Mouse (Mus musculus) forebrain, embryonic 15.5 days (tissue): Measurements from ENCODE around the gene Pacsin3. TPM values are rescaled to one million over a fixed set of nuclear protein-coding genes. Genes with fewer than 3 reads are reported as not detected.

ENCODE experiments used
- ATAC-seq: fragments of 200-750 bp; cut with Nextera tagmentation; replicated peaks from 2 replicates; pipeline ENCODE4 v1.8.0; 2017; ENCODE audit warnings: mild to moderate bottlenecking, moderate TSS enrichment, moderate library complexity
- H3K27ac ChIP-seq: fragments of 300-500 bp; sonication (generic); replicated peaks from 2 replicates; pipeline ENCODE4 v1.5.1; 2015; ENCODE audit warnings: mild to moderate bottlenecking, inconsistent platforms
- H3K27me3 ChIP-seq: fragments of 300-500 bp; sonication (generic); 2 replicates; pipeline ENCODE4 v1.6.1; 2015; ENCODE audit warnings: inconsistent platforms
- H3K36me3 ChIP-seq: fragments of 300-500 bp; sonication (generic); 2 replicates; pipeline ENCODE4 v1.6.1; 2015; ENCODE audit warnings: mild to moderate bottlenecking, inconsistent platforms
- H3K4me1 ChIP-seq: fragments of 300-500 bp; sonication (generic); 2 replicates; pipeline ENCODE4 v1.6.1; 2015; ENCODE audit warnings: inconsistent platforms
- H3K4me2 ChIP-seq: fragments of 300-500 bp; sonication (generic); replicated peaks from 2 replicates; pipeline ENCODE4 v1.6.1; 2015; ENCODE audit warnings: mild to moderate bottlenecking, inconsistent platforms
- H3K4me3 ChIP-seq: fragments of 300-500 bp; sonication (generic); 2 replicates; pipeline ENCODE4 v1.5.1; 2015; ENCODE audit warnings: mild to moderate bottlenecking, inconsistent platforms
- H3K9ac ChIP-seq: fragments of 300-500 bp; sonication (generic); replicated peaks from 2 replicates; pipeline ENCODE4 v1.6.1; 2015; ENCODE audit warnings: mild to moderate bottlenecking, inconsistent platforms
- H3K9me3 ChIP-seq: fragments of 300-500 bp; sonication (generic); 2 replicates; pipeline ENCODE4 v1.6.1; 2016; ENCODE audit warnings: inconsistent platforms
- WGBS: fragments of 180-500 bp; shearing (Covaris S2); methylation state at CpG from one replicate; pipeline ENCODE4 v1.1.7; 2015; ENCODE audit warnings: mixed read lengths; 5-methylcytosine and 5-hydroxymethylcytosine counted together
- polyA plus RNA-seq: library from polyadenylated mRNA; unstranded; fragments of >200 nt; fragmentation: Nextera tagmentation; extraction: Ambion mirVana; gene quantifications from 2 replicates; pipeline ENCODE4 v1.2.1, GENCODE M21; 2015

The Pacsin3 gene
- polyA plus RNA-seq, 1 experiment from 2014 or later, result 19.8 TPM

DNA sequence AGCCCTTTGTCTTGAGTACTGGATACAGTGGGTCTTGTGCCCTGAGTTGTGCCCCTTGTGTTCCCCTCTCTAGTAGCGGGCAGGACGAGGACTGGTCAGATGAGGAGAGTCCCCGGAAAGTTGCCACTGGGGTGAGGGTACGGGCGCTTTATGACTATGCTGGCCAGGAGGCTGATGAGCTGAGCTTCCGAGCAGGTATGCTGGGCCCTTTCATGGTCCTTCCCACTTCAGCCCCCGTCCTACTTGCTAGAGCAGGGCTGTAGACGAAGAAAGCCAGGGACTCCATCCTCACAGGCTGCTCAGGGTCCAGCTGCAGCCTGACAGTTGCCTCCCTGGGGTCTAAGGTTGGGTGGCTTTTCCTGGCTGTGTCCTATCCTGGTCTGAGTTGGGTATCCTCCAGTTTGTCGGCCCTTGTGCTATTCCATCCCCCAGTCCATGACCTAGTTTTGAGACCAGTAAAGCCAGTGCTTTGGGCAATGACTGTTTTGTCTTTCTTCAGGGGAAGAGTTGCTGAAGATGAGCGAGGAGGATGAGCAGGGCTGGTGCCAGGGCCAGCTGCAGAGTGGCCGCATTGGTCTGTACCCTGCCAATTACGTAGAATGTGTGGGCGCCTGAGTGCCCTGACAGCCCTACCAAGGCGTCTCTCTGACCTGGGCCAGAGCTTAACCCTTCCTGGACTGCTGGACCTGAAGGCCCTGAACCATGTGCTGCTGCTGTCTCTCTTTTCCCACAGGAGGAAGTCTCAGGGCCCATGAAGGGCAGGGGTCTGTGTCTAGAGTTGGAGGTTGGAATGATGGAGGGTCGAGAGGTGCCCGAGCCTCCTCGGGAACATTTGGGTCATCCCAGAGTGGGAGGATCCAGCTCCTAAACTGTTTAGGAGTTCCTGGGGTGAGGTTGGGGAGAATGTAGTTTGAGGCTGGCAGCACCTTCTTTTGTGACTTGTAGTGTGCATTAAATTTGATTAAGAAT lies 8.2 kb downstream of the Pacsin3 start:
- Histone ChIP-seq H3K9ac (peak overlapping the region; percentile 83), H3K4me3 (peak overlapping the region; percentile 67), H3K4me2 (peak overlapping the region; percentile 73), H3K9me3 (no peaks in the 10 kb centered on the region), H3K36me3 (peaks cover 20% of the 10 kb centered on the region), H3K27me3 (no peaks in the 10 kb centered on the region), H3K4me1 (peaks cover 20% of the 10 kb centered on the region), H3K27ac (peak overlapping the region; percentile 93)
- 89% methylated on average over 17 of the region's 17 CpGs for WGBS
- ATAC-seq, result 0 out of 2 replicates have a peak, but pooled peaks have one; percentile 0

DNA sequence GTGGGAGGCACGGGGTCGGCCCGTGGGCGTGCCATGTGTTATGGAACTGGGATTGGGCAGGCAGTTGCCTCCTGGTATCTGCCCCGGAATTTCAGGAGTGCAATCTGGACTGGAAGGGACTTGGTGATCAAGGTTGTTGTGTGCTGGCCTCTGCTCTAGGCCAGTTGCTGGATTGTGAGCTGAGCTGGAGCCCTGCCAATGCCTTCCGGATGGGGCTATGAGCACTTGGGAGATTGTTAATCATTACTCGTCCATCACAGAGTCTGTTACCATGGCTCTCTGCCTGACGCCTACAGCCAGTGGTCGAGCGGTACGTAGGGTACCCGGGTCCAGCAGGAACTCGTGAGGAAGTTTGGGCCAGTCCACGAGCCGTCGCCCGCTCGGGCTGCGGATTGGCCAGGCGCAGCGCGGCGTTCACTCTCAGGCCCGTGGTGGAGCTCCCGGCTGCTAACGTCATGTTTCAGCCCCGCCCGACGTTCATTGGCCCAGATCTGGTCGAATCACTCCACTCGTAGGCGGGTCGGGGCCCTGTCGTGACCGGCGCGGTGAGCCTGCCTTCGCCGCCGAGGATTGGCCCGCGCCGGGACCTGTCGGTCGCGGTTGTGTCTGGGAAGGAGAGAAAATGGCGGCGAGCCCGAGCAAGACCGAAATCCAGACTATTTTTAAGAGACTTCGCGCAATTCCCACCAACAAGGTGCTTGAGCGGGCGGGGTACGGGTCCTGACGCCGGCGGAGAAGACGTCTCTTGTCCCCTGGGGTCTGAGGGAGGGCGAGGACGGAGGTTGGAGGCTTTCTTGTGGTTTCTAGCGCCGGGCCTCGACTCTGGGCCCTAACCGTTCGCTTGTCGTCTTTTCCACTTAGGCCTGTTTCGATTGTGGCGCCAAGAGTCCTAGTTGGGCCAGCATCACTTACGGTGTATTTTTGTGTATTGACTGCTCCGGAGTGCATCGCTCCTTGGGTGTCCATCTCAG lies 9.2 kb downstream of the Pacsin3 start, which contains the start of gene Arfgap2:
TSS of gene Arfgap2 (plus strand) at position 264 of the 971 bp plus-strand sequence.
- ATAC-seq, result peak; percentile 99
- H3K36me3 ChIP-seq, result peaks cover 30% of the 10 kb centered on the region
- no peaks in the 10 kb centered on the region for H3K9me3 ChIP-seq
- no peaks in the 10 kb centered on the region for H3K27me3 ChIP-seq
- H3K4me3 ChIP-seq, result peak within 1 kb of the TSS; percentile 67
- peak within 1 kb of the TSS; percentile 83 for H3K9ac ChIP-seq
- WGBS, result under 1% methylated on average over 72 of the region's 72 CpGs
- H3K4me2 ChIP-seq, result peak within 1 kb of the TSS; percentile 73
- H3K27ac ChIP-seq, result peak within 1 kb of the TSS; percentile 93
- H3K4me1 ChIP-seq, result peaks cover 20% of the 10 kb centered on the region

DNA sequence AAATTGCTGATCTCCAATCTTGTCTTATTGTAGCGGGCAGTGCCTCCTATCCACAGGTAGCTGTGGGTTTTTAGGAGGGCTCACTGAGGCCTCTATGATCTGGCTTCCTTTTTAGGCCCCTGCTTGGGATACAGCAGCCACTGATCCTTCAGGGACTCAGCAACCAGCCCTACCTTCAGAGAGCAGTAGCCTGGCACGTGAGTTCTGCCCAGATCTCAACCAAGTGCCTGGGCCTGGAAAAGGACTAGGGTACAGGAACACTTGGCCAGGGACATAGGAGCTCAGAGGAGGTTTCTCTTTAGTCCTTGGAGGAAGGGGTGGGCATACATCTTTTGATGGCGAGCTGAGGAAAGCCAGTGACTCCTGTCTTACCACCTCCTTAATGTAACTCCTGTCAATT lies 12.3 kb downstream of the Pacsin3 start:
- H3K27me3 ChIP-seq, result no peaks in the 10 kb centered on the region
- peaks cover 56% of the 10 kb centered on the region for H3K36me3 ChIP-seq
- peaks cover 20% of the 10 kb centered on the region for H3K4me1 ChIP-seq
- H3K27ac ChIP-seq, result no peak overlapping the region
- WGBS, result 97% methylated on average over 3 of the region's 3 CpGs
- no peak overlapping the region for H3K4me3 ChIP-seq
- H3K9ac ChIP-seq, result no peak overlapping the region
- no peaks in the 10 kb centered on the region for H3K9me3 ChIP-seq
- ATAC-seq, result no peak
- H3K4me2 ChIP-seq, result no peak overlapping the region

DNA sequence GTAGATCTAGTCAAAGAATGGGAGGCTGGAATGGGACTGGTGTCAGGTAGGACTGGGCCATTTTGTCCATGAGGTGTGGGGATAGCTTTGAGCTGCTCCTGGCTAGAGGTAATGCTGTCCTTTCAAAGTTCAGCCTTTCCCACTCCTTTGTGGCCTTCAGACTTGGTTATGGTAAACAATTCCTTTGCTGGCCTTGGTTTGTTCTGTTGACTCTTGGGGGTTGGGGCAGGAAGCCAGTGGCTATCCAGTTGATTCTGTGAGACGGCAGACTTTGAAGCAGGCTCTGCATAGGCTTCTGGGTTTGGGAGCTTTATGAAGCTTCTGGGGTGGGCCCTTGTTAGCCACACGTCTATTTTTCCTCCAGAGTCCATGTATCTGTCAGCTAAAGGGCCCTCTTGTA lies 13.0 kb downstream of the Pacsin3 start:
- Histone ChIP-seq H3K4me3 (no peak overlapping the region), H3K9ac (no peak overlapping the region), H3K27ac (no peak overlapping the region), H3K9me3 (no peaks in the 10 kb centered on the region), H3K4me1 (peaks cover 20% of the 10 kb centered on the region), H3K36me3 (peaks cover 63% of the 10 kb centered on the region), H3K4me2 (no peak overlapping the region), H3K27me3 (no peaks in the 10 kb centered on the region)
- 89% methylated on average over 2 of the region's 2 CpGs for WGBS
- no peak for ATAC-seq

DNA sequence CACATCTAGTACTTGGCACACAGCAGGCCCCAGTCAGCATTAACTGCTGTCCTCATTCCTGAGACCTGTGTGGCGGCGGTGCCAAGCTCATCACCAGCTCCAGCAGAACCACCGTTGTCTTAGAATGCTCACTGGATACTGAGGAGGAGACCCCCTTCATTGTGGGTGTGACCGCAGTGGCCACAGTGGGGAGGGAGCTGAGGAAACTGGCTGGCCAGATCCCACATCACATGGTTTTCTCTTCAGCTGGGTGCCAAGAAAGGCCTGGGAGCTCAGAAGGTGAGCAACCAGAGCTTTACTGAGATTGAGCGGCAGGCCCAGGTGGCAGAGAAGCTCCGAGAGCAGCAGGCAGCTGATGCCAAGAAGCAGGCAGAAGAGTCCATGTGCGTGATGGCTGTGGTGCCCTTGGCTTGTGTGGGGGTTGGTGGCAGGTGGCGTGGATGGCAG lies 14.0 kb downstream of the Pacsin3 start:
- no peak for ATAC-seq
- no peak overlapping the region for H3K9ac ChIP-seq

DNA sequence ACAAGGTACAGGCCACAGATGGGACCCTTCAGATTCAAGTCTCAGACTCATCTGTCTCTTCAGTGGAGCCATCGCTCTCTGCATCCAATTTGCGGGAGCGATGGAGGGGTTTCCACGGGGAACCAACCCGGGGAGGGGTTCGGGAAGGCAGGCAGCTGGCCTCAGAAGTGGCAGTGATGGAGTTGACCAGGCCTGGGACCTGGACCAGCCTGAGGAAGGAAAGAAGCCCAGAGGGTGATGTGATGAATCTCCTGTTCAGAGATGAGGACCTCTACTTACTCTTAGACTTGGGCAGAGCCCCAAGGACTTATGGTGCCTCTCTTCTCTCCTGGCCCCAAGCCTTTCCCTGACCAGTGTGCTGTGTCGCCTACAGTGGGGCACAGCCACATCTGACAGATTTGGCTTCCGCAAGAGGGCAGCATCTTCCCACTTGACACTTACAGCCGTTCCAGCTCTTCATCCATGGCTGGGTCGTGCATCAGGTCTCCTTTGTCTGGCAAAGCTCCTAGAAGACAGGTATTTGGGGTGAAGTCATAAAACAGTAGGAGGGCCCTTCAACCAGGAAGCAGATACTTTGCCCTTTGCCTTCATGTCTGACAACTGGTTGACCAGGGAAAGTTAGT lies 23.1 kb downstream of the Pacsin3 start:
- no peaks in the 10 kb centered on the region for H3K27me3 ChIP-seq
- H3K4me2 ChIP-seq, result no peak overlapping the region
- WGBS, result 45% methylated on average over 10 of the region's 10 CpGs
- H3K4me3 ChIP-seq, result no peak overlapping the region
- H3K9ac ChIP-seq, result no peak overlapping the region
- peak; percentile 62 for ATAC-seq
- peaks cover 43% of the 10 kb centered on the region for H3K36me3 ChIP-seq
- H3K27ac ChIP-seq, result no peak overlapping the region
- no peaks in the 10 kb centered on the region for H3K9me3 ChIP-seq
- H3K4me1 ChIP-seq, result peaks cover 2% of the 10 kb centered on the region; the same call in 1 of the 2 replicates

More for the DNA sequence above, 14.0 kb downstream of the Pacsin3 start:
- H3K27ac ChIP-seq, result no peak overlapping the region
- H3K9me3 ChIP-seq, result no peaks in the 10 kb centered on the region
- H3K27me3 ChIP-seq, result no peaks in the 10 kb centered on the region
- peaks cover 73% of the 10 kb centered on the region for H3K36me3 ChIP-seq
- no peak overlapping the region for H3K4me3 ChIP-seq
- peaks cover 13% of the 10 kb centered on the region for H3K4me1 ChIP-seq
- H3K4me2 ChIP-seq, result no peak overlapping the region
- 89% methylated on average over 8 of the region's 8 CpGs for WGBS

DNA sequence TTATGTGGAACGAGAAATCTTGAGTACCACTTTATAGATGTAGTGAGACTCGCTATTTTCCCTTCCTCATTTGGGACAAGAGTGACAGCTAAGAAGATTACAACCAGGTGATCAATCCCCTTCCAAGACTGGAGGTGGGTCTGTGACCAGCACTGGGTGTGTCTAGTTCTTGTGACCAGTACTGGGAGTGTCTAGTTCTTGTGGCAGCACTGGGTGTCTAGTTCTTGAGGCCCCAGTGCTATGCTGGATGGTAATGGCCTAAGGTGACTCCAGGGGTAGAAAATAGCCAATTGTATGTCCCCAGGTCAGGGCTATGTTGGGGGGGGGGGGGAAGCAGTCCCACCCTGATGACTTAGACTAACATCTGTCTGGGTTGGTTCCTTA lies 23.6 kb downstream of the Pacsin3 start:
- Histone ChIP-seq H3K36me3 (peaks cover 38% of the 10 kb centered on the region), H3K4me3 (no peak overlapping the region), H3K27ac (no peak overlapping the region), H3K27me3 (no peaks in the 10 kb centered on the region), H3K9ac (no peak overlapping the region), H3K4me1 (peaks cover 7% of the 10 kb centered on the region), H3K9me3 (no peaks in the 10 kb centered on the region), H3K4me2 (no peak overlapping the region)
- WGBS, result 88% methylated on average over 2 of the region's 2 CpGs
- no peak for ATAC-seq

DNA sequence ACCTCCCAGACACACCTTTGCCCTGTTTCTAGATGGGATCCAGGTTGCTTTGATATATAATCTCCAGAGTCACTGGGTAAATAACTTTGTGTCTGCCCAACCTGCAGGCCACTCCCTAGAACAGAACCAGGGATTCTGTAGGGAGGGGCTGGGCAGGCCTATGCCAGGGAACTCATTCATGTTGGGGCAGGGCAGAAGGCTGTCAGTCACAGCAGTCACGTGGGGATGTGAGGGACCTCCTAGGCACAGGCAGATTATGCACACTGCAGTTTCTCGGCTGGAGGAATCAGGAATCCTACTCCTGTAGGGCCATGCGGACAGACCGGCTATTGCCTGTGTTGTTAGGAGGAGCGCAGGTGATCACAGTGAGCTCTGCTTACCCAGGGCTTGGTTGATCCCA lies 25.6 kb downstream of the Pacsin3 start:
- no peak for ATAC-seq
- H3K9ac ChIP-seq, result no peak overlapping the region
- H3K27me3 ChIP-seq, result no peaks in the 10 kb centered on the region
- peaks cover 17% of the 10 kb centered on the region for H3K4me1 ChIP-seq
- H3K36me3 ChIP-seq, result peaks cover 19% of the 10 kb centered on the region; the same call in 1 of the 2 replicates
- H3K4me2 ChIP-seq, result no peak overlapping the region
- H3K4me3 ChIP-seq, result no peak overlapping the region
- no peak overlapping the region for H3K27ac ChIP-seq
- 57% methylated on average over 5 of the region's 5 CpGs for WGBS
- no peaks in the 10 kb centered on the region for H3K9me3 ChIP-seq

DNA sequence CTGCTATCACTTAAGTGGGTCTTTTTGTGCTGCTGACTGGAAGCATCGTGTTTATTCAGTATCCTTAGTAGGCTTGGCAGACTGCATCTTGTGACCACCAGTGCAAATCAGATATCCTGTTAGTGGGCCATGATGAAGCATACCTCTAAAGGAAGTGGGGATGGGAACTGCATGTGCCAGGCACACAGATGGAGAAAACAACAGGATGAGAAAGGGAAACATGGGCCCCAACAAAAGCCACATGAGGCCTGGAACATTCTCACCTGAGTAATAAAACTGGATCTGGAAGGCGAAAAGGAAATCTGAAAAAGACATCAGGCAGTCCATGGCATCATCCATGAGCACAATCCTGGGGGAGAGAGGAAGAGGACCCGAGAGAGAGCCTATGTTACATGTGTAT lies 28.2 kb downstream of the Pacsin3 start:
- Histone ChIP-seq H3K9ac (peak overlapping the region; percentile 5; the same call in 1 of the 2 replicates), H3K27me3 (no peaks in the 10 kb centered on the region), H3K4me2 (no peak overlapping the region), H3K4me3 (no peak overlapping the region), H3K36me3 (no peaks in the 10 kb centered on the region), H3K27ac (peak overlapping the region; percentile 51), H3K4me1 (peaks cover 17% of the 10 kb centered on the region), H3K9me3 (no peaks in the 10 kb centered on the region)
- no peak for ATAC-seq
- WGBS, result 90% methylated on average over 3 of the region's 3 CpGs

DNA sequence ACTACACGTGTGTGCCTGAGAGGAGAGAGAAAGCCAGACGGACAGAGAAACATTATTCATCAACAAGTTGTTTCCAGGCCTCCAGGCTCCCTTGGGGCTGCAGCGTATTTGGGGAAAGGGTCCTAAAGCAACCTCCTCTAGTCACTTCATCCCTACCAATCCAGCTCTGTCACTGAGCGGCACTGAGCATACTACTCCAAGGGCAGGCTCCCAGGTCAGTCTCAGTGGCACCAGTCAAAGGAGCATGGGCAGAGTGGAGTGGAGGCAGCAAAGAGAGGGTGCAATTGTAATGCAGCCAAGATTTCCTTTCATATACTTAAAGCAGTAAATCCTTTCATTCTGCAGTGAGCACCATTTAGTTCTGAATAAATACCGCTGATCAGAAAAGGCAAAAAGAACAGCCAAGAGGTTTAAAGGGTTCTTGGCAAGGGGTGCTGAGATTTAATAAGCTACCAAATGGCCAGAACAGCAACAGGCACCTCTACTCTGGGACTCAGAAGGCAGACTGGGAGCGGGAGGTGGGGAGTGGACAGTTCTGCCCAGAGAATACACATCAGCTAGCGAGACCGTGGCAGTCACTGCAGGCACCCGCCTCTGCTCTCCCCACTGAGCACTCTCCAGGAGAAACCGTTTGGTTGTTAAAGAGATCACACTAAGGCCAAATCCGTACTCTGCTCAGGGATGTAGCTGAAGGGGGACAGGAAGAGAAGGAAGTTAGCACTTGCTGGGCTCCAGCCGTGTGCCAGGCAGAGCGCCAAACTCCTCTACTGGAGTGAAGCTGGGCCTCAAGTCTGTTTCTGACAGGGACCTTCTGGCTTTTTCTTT lies 28.8 kb downstream of the Pacsin3 start:
- WGBS, result 43% methylated on average over 13 of the region's 13 CpGs

More for the DNA sequence above, 28.8 kb downstream of the Pacsin3 start:
- H3K27me3 ChIP-seq, result no peaks in the 10 kb centered on the region
- peak; percentile 63 for ATAC-seq
- H3K4me1 ChIP-seq, result peaks cover 17% of the 10 kb centered on the region
- peak overlapping the region; percentile 51 for H3K27ac ChIP-seq
- no peak overlapping the region for H3K4me3 ChIP-seq
- no peaks in the 10 kb centered on the region for H3K36me3 ChIP-seq
- H3K4me2 ChIP-seq, result no peak overlapping the region
- peak overlapping the region; percentile 5; the same call in 1 of the 2 replicates for H3K9ac ChIP-seq
- H3K9me3 ChIP-seq, result no peaks in the 10 kb centered on the region
